Mouse (Mus musculus) lung, postnatal 0 days (tissue): ENCODE results near the gene Wdpcp.

Experiments
- CTCF ChIP-seq: IDR thresholded peaks from 2 replicates; pipeline ENCODE4 v1.5.1; 2016; ENCODE audit warnings: antibody characterized with exemption, mild to moderate bottlenecking
- EP300 ChIP-seq: IDR thresholded peaks from 2 replicates; pipeline ENCODE4 v1.6.1; 2016; ENCODE audit warnings: antibody characterized with exemption, mild to moderate bottlenecking, control low read depth

- TF ChIP-seq CTCF: no peak
- no peak for TF ChIP-seq EP300
Observed at GRCm38 (mm10) chr11:21569002-21569401, 3.0 kb upstream of the Wdpcp start.
